Comparison of ENCODE assay signal across 8 mouse cellular contexts in the genomic region with DNA sequence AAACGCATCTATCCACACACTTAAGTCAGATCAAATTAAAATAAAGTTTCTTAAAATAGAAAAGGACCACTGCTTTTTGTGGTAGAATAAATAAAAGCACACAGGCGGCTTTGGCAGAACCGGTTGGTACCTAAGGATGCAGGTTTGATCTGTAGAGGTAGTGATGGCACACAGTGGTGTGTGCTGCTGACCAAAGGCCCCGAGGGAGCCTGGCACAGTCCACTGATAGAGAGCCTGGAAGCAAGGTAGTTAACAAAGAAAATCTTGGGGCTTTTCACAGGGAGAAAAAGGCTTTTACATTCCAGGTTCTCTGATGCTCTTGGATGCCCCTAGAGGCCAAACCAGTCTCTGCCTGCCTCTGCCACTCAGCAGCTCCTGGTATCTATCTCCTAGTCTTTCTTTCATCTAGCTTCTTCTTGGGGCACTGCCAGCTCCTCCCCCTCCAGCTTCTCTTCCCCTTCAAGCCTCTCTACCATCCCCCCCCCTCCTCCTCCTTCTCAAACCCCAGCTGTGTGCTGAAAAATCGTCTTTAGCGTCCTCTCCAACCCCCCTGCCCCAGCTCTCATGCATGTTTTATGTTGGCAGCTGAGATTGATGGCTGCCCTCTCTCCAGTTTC.
A peak's percentile ranks its signal among the peaks of the same experiment; 100 is the strongest.
DNase-seq lines count a peak whose midpoint lies in the region; ATAC-seq and TF ChIP-seq lines count a peak whose summit lies in the region.

No protein-coding gene starts in this region.

- no peak overlapping the region for H3K4me3 ChIP-seq in gastrocnemius, adult 2 months

- DNase-seq in gastrocnemius, adult 2 months = peak; percentile 60
- DNase-seq in gastrocnemius, postnatal 25 days = no peak
- peak; percentile 29 for DNase-seq in adrenal gland, adult 2 months
- DNase-seq in embryo, embryonic 11.5 days (ENCODE audit: low read depth, low spot score) = peak; percentile 65
- peak; percentile 30 to 61 for DNase-seq in heart, postnatal 36 days
- peak; percentile 82 to 84 for DNase-seq in layer of hippocampus, postnatal 10 days (ENCODE audit: low spot score in 2 of 2)
- peak; percentile 79 for DNase-seq in right cerebral cortex, postnatal 4 days

- 0 out of 2 replicates have a peak, but pooled peaks have one; percentile 40 for ATAC-seq in megakaryocyte, adult 5-6 weeks (ENCODE audit: poor library complexity, severe bottlenecking)

- TF ChIP-seq CTCF in gastrocnemius, adult 2 months (IDR thresholded peaks at IDR 0.05) = peak; percentile 87

- H3K27ac ChIP-seq in gastrocnemius, adult 2 months = no peak overlapping the region

- intact Hi-C loops in gastrocnemius, adult 2 months (cut with DNase I) = no loop called here
- intact Hi-C loops in heart, postnatal 36 days (cut with DNase I) = no loop called here
